Mouse (Mus musculus) heart, postnatal 14 days (tissue): ENCODE measurements at regions not wholly inside any gene's neighbourhood (a gene's known extent, or its start where the extent isn't known, plus 50 kb on each side); places are given as distances from the start of the nearest gene placed in this dataset.
"Not testable (repeated sequence)": the region's sequence is repeated elsewhere in the genome, so short reads cannot be mapped to it uniquely, and the experiment has no call there.

Source experiments
- DNase-seq, 2 experiments: peaks; one replicate each; pipeline ENCODE4 v3.0.0; 2021 to 2022
- intact Hi-C: fragments of 180-260 bp; cut with DNase I; formaldehyde crosslinking; loops from one replicate; pipeline ENCODE4 v1.15.1; 2025

- DNase-seq = no peak
- intact Hi-C loops = no loop called here
These were observed 592.5 kb downstream of the Pdcd6ip start for GRCm38 (mm10) chr9:113115576-113115975.

GRCm38 (mm10) chr9:113112753-113113152 is 595.3 kb downstream of the Pdcd6ip start:
- intact Hi-C loops = no loop called here
- DNase-seq = no peak

DNA sequence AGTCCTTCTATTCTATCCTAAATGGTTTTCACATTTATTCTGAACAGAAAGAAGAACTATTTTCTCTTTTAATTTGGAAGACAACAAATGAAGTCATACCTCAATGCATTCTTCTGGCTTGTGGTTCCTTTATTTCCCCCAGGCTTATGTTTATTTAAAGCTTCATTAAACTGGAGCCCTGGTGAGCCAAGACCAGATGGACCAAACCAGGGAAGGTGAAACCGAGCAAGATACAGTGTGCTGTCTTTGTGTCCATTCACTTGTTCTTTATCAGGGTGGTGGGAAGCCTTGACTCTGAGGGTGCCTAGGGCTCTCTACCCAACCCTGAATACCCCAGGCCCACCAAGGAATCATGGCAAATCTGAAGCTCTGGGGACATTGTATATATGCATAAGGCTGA is 606.3 kb downstream of the Pdcd6ip start:
- intact Hi-C loops = no loop called here
- no peak for DNase-seq

- no peak for DNase-seq
- intact Hi-C loops = no loop called here
These were observed 607.4 kb downstream of the Pdcd6ip start for GRCm38 (mm10) chr9:113100641-113101040.

GRCm38 (mm10) chr9:113095421-113095820 is 612.6 kb downstream of the Pdcd6ip start:
- DNase-seq, intact Hi-C loops: not testable (repeated sequence)

GRCm38 (mm10) chr9:113093863-113094390 is 614.1 kb downstream of the Pdcd6ip start:
- DNase-seq = no peak
- intact Hi-C loops = no loop called here

DNA sequence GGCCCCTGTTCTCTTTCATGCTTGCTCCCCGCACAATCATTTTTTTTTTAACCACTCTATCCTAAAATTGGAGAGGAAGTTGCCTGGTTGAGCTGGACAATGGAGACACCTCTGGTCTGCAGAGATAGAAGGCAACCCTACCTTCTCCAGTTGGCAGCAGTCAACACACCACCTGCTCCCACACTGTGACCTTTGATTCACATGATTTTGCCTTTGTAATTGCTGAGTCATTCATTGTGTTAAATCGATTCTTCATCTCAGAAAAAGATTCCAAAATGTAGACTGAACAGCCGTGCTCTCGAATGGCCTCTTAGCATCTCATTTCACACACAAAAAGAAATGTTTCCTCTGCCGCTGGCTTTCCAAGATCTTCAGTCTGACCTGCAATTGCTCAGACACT is 616.2 kb downstream of the Pdcd6ip start:
- intact Hi-C loops = no loop called here
- no peak for DNase-seq

GRCm38 (mm10) chr9:113087786-113088185 is 620.3 kb downstream of the Pdcd6ip start:
- intact Hi-C loops = no loop called here
- no peak for DNase-seq

DNA sequence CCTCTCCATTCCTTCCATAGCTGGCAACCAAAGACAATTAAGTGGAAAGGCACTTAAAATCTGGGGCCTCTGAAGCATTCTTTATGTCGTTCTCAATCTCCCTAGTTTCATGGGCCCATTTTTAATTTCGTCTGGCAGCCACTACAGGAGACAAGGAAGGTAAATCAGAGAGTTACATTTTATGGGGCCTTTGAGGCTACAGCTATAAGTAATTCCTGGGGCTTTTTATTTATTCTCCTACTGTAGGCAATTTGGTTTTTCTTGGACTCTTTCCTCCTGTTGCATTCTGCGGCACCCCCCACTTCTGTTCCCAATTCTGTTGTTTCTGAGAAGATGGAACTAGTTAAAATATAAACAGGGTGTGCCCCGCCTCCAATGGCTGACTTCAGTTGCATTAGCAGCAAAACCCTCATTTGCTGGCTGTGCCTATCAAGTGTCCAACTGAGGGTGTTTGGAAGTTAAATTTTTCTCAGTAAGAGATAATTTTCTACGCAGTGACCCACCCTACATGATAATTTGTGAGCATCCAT is 622.7 kb downstream of the Pdcd6ip start:
- intact Hi-C loops = no loop called here
- DNase-seq = no peak

- intact Hi-C loops = no loop called here
- no peak for DNase-seq
These were observed 633.2 kb downstream of the Pdcd6ip start for GRCm38 (mm10) chr9:113074866-113075265.

GRCm38 (mm10) chr9:113057415-113057814 is 650.6 kb downstream of the Pdcd6ip start:
- DNase-seq = no peak
- intact Hi-C loops = no loop called here

DNA sequence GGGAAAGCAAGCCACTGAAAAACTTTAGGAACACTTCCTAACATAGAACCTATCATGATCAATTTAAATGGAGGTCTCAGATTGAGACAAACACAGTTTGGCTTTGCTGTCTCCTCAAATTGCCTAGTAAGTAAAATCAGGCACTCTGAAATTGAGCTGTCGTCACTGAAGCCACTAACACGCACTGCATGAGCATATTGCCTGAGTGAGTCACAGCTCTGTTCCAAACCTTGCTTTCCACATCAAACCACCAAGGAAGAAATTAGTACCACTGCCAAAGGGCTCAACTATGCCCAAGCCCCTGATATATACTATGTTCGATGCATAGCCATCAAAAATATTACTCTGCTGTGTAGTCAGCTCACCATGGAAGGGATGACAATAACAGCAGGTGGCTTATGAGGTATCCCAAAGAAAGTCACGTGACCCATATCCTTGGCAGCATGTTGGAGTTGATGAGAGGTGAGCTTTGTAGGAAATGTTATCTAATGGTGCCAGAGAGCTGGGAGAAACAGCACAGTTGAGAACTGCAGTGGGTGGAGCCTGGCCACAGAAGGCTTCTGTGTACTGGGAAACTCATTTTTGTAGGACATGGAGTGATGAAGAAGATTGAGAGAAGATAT is 663.4 kb downstream of the Pdcd6ip start:
- DNase-seq = no peak
- intact Hi-C loops = no loop called here

GRCm38 (mm10) chr9:113040885-113041284 is 667.2 kb downstream of the Pdcd6ip start:
- DNase-seq = no peak
- intact Hi-C loops = no loop called here

- DNase-seq = no peak
- intact Hi-C loops = no loop called here
These were observed 674.1 kb downstream of the Pdcd6ip start for GRCm38 (mm10) chr9:113033996-113034395.

GRCm38 (mm10) chr9:113029091-113029490 is 679.0 kb downstream of the Pdcd6ip start:
- intact Hi-C loops = no loop called here
- no peak for DNase-seq

- DNase-seq = no peak
- intact Hi-C loops = no loop called here
These were observed 681.2 kb downstream of the Pdcd6ip start for GRCm38 (mm10) chr9:113026904-113027193.

DNA sequence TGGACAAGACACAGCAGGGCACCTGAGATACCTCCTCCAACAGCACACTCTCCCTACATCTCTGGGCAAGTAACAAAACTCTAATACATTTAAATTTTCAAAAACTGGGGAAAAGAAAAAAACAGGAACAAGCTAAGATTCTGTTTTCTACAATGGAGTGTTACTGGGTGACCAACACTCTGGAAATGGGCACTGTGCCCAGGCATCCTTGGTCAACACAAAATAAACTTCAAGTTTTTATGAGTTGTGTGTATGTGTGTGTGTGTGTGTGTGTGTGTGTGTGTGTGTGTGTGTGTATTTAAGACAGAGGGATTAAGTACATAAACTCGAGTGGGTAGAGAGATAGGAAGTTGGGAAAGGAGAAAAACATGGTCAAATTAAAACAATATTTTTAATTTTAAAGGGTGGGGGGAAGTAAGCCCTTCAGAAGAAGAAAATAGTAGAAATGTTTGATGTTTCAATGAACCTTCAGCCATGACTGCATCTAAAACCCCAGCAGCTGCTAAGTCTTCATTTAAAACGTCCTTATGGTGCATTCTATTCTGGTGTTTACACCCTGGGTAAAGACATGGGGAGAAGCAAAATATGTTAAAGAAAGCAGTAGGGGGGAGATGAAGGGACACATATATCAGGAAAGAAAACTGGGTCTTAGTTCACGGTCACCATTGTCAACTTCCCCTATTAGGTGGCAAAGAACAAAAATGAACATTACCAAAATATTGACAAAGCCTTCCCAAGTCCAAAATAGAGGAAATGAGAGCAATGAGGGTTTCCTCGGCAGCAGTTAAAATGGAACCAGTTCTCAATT is 681.8 kb downstream of the Pdcd6ip start:
- intact Hi-C loops = no loop called here
- DNase-seq = no peak

GRCm38 (mm10) chr9:113021866-113022645 is 686.0 kb downstream of the Pdcd6ip start:
- intact Hi-C loops = no loop called here
- DNase-seq = no peak

DNA sequence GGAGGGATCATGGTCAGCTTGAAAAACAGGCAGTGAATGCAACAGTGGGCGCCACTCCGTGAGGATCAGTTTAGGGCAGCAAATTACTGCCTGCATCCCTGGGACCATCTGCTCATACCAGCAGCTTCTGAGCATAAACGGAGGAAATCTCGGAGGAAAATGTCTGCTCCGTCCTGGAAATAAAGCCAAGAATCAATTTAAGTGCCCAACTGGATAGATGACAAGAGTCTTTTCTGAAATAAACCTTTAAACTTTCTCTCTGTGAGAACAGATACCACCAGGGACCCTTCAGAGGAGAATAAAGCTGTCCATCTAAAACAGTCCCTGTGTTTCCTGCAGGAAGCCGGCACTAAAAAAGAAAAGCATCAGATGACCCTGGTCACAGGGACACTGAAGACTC is 688.5 kb downstream of the Pdcd6ip start:
- DNase-seq = no peak
- intact Hi-C loops = no loop called here

- intact Hi-C loops = no loop called here
- DNase-seq = no peak
These were observed 700.0 kb downstream of the Pdcd6ip start for GRCm38 (mm10) chr9:113008106-113008505.

DNA sequence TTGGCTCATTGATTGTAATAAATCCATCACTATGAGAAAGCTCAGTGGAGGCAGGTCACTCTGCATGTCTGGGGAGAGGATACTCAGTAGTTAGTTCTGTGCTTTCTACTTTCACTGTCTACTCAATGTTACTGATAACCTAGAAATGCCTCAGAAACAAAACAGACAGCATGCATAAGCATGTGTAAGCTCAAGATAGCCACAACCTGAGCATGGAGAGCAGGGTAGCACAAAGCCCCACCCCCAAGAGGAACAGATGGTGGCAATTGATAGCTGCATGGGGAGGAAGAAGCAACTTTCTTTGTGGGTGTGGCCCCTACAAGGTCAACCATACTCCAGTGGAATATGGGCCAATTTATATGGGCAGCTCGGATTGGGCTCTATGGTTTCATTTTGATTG is 711.9 kb downstream of the Pdcd6ip start:
- intact Hi-C loops = no loop called here
- DNase-seq = no peak
